Mouse (Mus musculus) layer of hippocampus, postnatal 36 days (tissue): ENCODE measurements around the gene Batf. TPM values are rescaled to one million over a fixed set of nuclear protein-coding genes. Genes with fewer than 3 reads are reported as not detected.

Experiments used
- DNase-seq, 2 experiments: peaks; one replicate each; pipeline ENCODE4 v3.0.0; 2022
- microRNA-seq, 2 experiments: library from miRNA; unstranded; fragments of <30 nt; microRNA quantifications; one replicate each; pipeline ENCODE4 v1.2.0; 2021
- total RNA-seq, 2 experiments: library from RNA; stranded (reverse); gene quantifications; 2 replicates each; pipeline ENCODE4 v1.2.3; 2021

Batf gene
- total RNA-seq, 2 experiments from 2014 or later = 0.96 TPM; not detected in 1

- DNase-seq = no peak
Observed at GRCm38 (mm10) chr12:85728181-85728580, 41.7 kb downstream of the Batf start.

GRCm38 (mm10) chr12:85729022-85729944, 42.8 kb downstream of the Batf start:
- peak in 1 of 2 experiments; percentile 29 for DNase-seq

GRCm38 (mm10) chr12:85729945-85730290, 43.4 kb downstream of the Batf start:
- DNase-seq = no peak

GRCm38 (mm10) chr12:85736203-85736602, 49.7 kb downstream of the Batf start:
- no peak for DNase-seq

GRCm38 (mm10) chr12:85736960-85737359, 50.5 kb downstream of the Batf start:
- DNase-seq = no peak

GRCm38 (mm10) chr12:85745827-85746695, 59.6 kb downstream of the Batf start, which contains the start of gene Flvcr2:
Flvcr2 (plus strand) TSS chr12:85746539.
- peak; percentile 62 to 69 for DNase-seq

GRCm38 (mm10) chr12:85746696-85747219, 60.3 kb downstream of the Batf start:
- DNase-seq = no peak

- no peak for DNase-seq
Observed at GRCm38 (mm10) chr12:85747343-85747742, 60.9 kb downstream of the Batf start.

- DNase-seq = no peak
Observed at GRCm38 (mm10) chr12:85749861-85750260, 63.4 kb downstream of the Batf start.

GRCm38 (mm10) chr12:85752116-85752515, 65.6 kb downstream of the Batf start:
- DNase-seq = no peak

GRCm38 (mm10) chr12:85753223-85753622, 66.8 kb downstream of the Batf start:
- DNase-seq = no peak

GRCm38 (mm10) chr12:85754611-85755265, 68.3 kb downstream of the Batf start:
- no peak for DNase-seq

GRCm38 (mm10) chr12:85756455-85756854, 70.0 kb downstream of the Batf start:
- DNase-seq = no peak

GRCm38 (mm10) chr12:85757074-85757473, 70.6 kb downstream of the Batf start:
- DNase-seq = no peak

Small RNA genes within 50 kb of the gene (microRNA-seq; reads per million reads assigned to microRNA genes)
- 0 reads per million in 2 experiments for gene Gm47285

Other genes with a start within 250 kb of the Batf start
- 10 to 100 TPM; 14.6 to 17.2 TPM for gene Fos, start 212.8 kb upstream of the Batf start, total RNA-seq
- gene Jdp2, start 87.6 kb upstream of the Batf start, total RNA-seq = 10 to 100 TPM; 43.8 to 45.1 TPM
- gene Flvcr2, start 59.9 kb downstream of the Batf start, total RNA-seq = 1 to 10 TPM; 1.8 to 2.6 TPM
- 10 to 100 TPM; 51.6 to 55.7 TPM for gene Erg28, start 137.9 kb downstream of the Batf start, total RNA-seq
- gene Ttll5, start 138.0 kb downstream of the Batf start, total RNA-seq = 10 to 100 TPM; 48.0 to 58.4 TPM